1 mouse cellular context compared by ENCODE assay signal in genomic region chr11:88864458-88865197, GRCm38 (mm10).
TF ChIP-seq lines count a peak whose summit lies in the region.

Gene Akap1 (minus strand): TSS chr11:88864586.

TF ChIP-seq in CH12.LX, 34 proteins besides CTCF, POLR2A, EP300 and RAD21 (continued from another document):
- no peak for TF ChIP-seq PAX5 (IDR thresholded peaks at IDR 0.05; ENCODE audit: low read length)
- TF ChIP-seq USF1 (IDR thresholded peaks at IDR 0.05; ENCODE audit: low read depth, low read length) = peak; percentile 39
- TF ChIP-seq MXI1 (IDR thresholded peaks at IDR 0.05; ENCODE audit: low read depth, low read length) = peak; percentile 100
- peak; percentile 95 for TF ChIP-seq SIN3A (IDR thresholded peaks at IDR 0.05; ENCODE audit: low read length)
- peak; percentile 84 for TF ChIP-seq MAZ (IDR thresholded peaks at IDR 0.05; ENCODE audit: low read depth, low read length)
- peak; percentile 97 for TF ChIP-seq NELFE (IDR thresholded peaks at IDR 0.05; ENCODE audit: low read depth, low read length)
- TF ChIP-seq IRF4 (IDR thresholded peaks at IDR 0.05; ENCODE audit: low read depth, low read length) = peak; percentile 65
- 0 out of 2 replicates have a peak, but pooled peaks have one; percentile 8 for TF ChIP-seq ETS1 (conservative IDR thresholded peaks at IDR 0.05; ENCODE audit: low read depth, low read length)
